Mouse (Mus musculus) kidney, postnatal 0 days (tissue): ENCODE data around the gene Plaa. TPM values are rescaled to one million over a fixed set of nuclear protein-coding genes. Genes with fewer than 3 reads are reported as not detected.
A peak's percentile ranks its signal among the peaks of the same experiment; 100 is the strongest.

Source experiments
- ATAC-seq: fragments of 200-750 bp; cut with Nextera tagmentation; replicated peaks from 2 replicates; pipeline ENCODE4 v1.8.0; 2017; ENCODE audit warnings: low read depth, moderate number of reproducible peaks, moderate TSS enrichment, moderate library complexity; ENCODE audit not compliant: low FRiP score
- DNase-seq: peaks from one replicate; pipeline ENCODE4 v3.0.0-alpha.2; 2016; ENCODE audit warnings: low spot score
- H3K27ac ChIP-seq: fragments of 300-500 bp; sonication (generic); 2 replicates; pipeline ENCODE4 v1.5.1; 2014; ENCODE audit warnings: mild to moderate bottlenecking
- H3K27me3 ChIP-seq: fragments of 300-500 bp; sonication (generic); 2 replicates; pipeline ENCODE4 v1.6.1; 2014; ENCODE audit warnings: low read length, mixed read lengths; ENCODE audit not compliant: insufficient read depth
- H3K36me3 ChIP-seq: fragments of 300-500 bp; sonication (generic); 2 replicates; pipeline ENCODE4 v1.6.1; 2014; ENCODE audit warnings: low read length, mixed read lengths; ENCODE audit not compliant: insufficient read depth
- H3K4me1 ChIP-seq: fragments of 300-500 bp; sonication (generic); replicated peaks from 2 replicates; pipeline ENCODE4 v1.6.1; 2014; ENCODE audit warnings: antibody characterized with exemption, low read length, mixed read lengths; ENCODE audit not compliant: insufficient read depth
- H3K4me2 ChIP-seq: fragments of 300-500 bp; sonication (generic); 2 replicates; pipeline ENCODE4 v1.6.1; 2014; ENCODE audit warnings: mild to moderate bottlenecking, low read length, moderate library complexity, mixed read lengths
- H3K4me3 ChIP-seq: fragments of 300-500 bp; sonication (generic); replicated peaks from 2 replicates; pipeline ENCODE4 v1.5.1; 2014; ENCODE audit warnings: low read depth, low read length
- H3K9ac ChIP-seq: fragments of 300-500 bp; sonication (generic); 2 replicates; pipeline ENCODE4 v1.6.1; 2014; ENCODE audit warnings: low read depth, low read length
- H3K9me3 ChIP-seq: fragments of 300-500 bp; sonication (generic); replicated peaks from 2 replicates; pipeline ENCODE4 v1.6.1; 2016; ENCODE audit warnings: low read length, inconsistent platforms, mixed read lengths
- CTCF ChIP-seq: IDR thresholded peaks from 2 replicates; pipeline ENCODE4 v1.5.1; 2016; ENCODE audit warnings: antibody characterized with exemption, low read depth, mild to moderate bottlenecking, moderate library complexity
- WGBS: fragments of 180-500 bp; shearing (Covaris S2); extraction: QIAGEN DNeasy Blood & Tissue Kit; methylation state at CpG from one replicate; pipeline ENCODE4 v1.1.7; 2014; 5-methylcytosine and 5-hydroxymethylcytosine counted together
- polyA plus RNA-seq: library from polyadenylated mRNA; unstranded; fragments of >200 nt; fragmentation: Nextera tagmentation; extraction: Ambion mirVana; gene quantifications from 2 replicates; pipeline ENCODE4 v1.2.1, GENCODE M21; 2015

The Plaa gene
- polyA plus RNA-seq, 1 experiment from 2014 or later: 60.9 TPM

- no peaks in the 10 kb centered on the region for H3K4me1 ChIP-seq
- H3K27me3 ChIP-seq: no peaks in the 10 kb centered on the region
- no peak overlapping the region for H3K9ac ChIP-seq
- H3K27ac ChIP-seq: no peak overlapping the region
- no peak for TF ChIP-seq CTCF
- H3K9me3 ChIP-seq: no peaks in the 10 kb centered on the region
- H3K4me2 ChIP-seq: no peak overlapping the region
- DNase-seq (no peak), ATAC-seq (no peak)
- H3K4me3 ChIP-seq: no peak overlapping the region
- no peaks in the 10 kb centered on the region for H3K36me3 ChIP-seq
Measured at GRCm38 (mm10) chr4:94592709-94593108, 10.3 kb downstream of the Plaa start.

- WGBS: 69% methylated on average over 4 of the region's 4 CpGs
- no peak for TF ChIP-seq CTCF
- no peaks in the 10 kb centered on the region for H3K4me1 ChIP-seq
- no peaks in the 10 kb centered on the region for H3K9me3 ChIP-seq
- no peak overlapping the region for H3K27ac ChIP-seq
- ATAC-seq: no peak
- H3K4me3 ChIP-seq: no peak overlapping the region
- H3K9ac ChIP-seq: no peak overlapping the region
- DNase-seq: no peak
- H3K27me3 ChIP-seq: no peaks in the 10 kb centered on the region
- H3K4me2 ChIP-seq: no peak overlapping the region
- H3K36me3 ChIP-seq: no peaks in the 10 kb centered on the region
Measured at GRCm38 (mm10) chr4:94591765-94592381, 11.2 kb downstream of the Plaa start.

GRCm38 (mm10) chr4:94572677-94573076 is 30.4 kb downstream of the Plaa start:
- Histone ChIP-seq H3K27ac (no peak overlapping the region), H3K9me3 (no peaks in the 10 kb centered on the region), H3K4me1 (no peaks in the 10 kb centered on the region), H3K9ac (no peak overlapping the region), H3K4me2 (no peak overlapping the region), H3K27me3 (no peaks in the 10 kb centered on the region), H3K4me3 (no peak overlapping the region), H3K36me3 (peaks cover 19% of the 10 kb centered on the region; the same call in 1 of the 2 replicates)
- 88% methylated on average over 4 of the region's 4 CpGs for WGBS
- DNase-seq: no peak
- TF ChIP-seq CTCF: no peak
- ATAC-seq: peak; percentile 63; the same call in 1 of the 2 replicates

- no peak overlapping the region for H3K4me2 ChIP-seq
- peaks cover 2% of the 10 kb centered on the region; the same call in 1 of the 2 replicates for H3K36me3 ChIP-seq
- no peak for DNase-seq
- H3K4me3 ChIP-seq: no peak overlapping the region
- no peaks in the 10 kb centered on the region for H3K9me3 ChIP-seq
- no peaks in the 10 kb centered on the region for H3K4me1 ChIP-seq
- ATAC-seq: no peak
- no peak overlapping the region for H3K9ac ChIP-seq
- no peaks in the 10 kb centered on the region for H3K27me3 ChIP-seq
- TF ChIP-seq CTCF: no peak
- H3K27ac ChIP-seq: no peak overlapping the region
Measured at GRCm38 (mm10) chr4:94564297-94564696, 38.7 kb downstream of the Plaa start.

GRCm38 (mm10) chr4:94561954-94562648 is 40.9 kb downstream of the Plaa start:
- Histone ChIP-seq H3K27ac (no peak overlapping the region), H3K4me2 (no peak overlapping the region), H3K4me1 (no peaks in the 10 kb centered on the region), H3K9me3 (no peaks in the 10 kb centered on the region), H3K27me3 (no peaks in the 10 kb centered on the region), H3K9ac (no peak overlapping the region), H3K4me3 (no peak overlapping the region), H3K36me3 (no peaks in the 10 kb centered on the region)
- TF ChIP-seq CTCF: no peak
- DNase-seq (no peak), ATAC-seq (no peak)
- WGBS: 50% methylated on average over 7 of the region's 7 CpGs

GRCm38 (mm10) chr4:94560316-94560715 is 42.7 kb downstream of the Plaa start:
- ATAC-seq (no peak), DNase-seq (no peak)
- H3K27me3 ChIP-seq: no peaks in the 10 kb centered on the region
- no peaks in the 10 kb centered on the region for H3K9me3 ChIP-seq
- no peak overlapping the region for H3K9ac ChIP-seq
- no peak overlapping the region for H3K4me3 ChIP-seq
- no peak for TF ChIP-seq CTCF
- H3K27ac ChIP-seq: no peak overlapping the region
- WGBS: 74% methylated on average over 1 of the region's 1 CpGs
- no peak overlapping the region for H3K4me2 ChIP-seq
- peaks cover 1% of the 10 kb centered on the region; the same call in 1 of the 2 replicates for H3K4me1 ChIP-seq
- H3K36me3 ChIP-seq: no peaks in the 10 kb centered on the region

GRCm38 (mm10) chr4:94559266-94559665 is 43.8 kb downstream of the Plaa start:
- TF ChIP-seq CTCF: no peak
- H3K27me3 ChIP-seq: no peaks in the 10 kb centered on the region
- no peak overlapping the region for H3K4me3 ChIP-seq
- H3K9ac ChIP-seq: no peak overlapping the region
- no peak overlapping the region for H3K4me2 ChIP-seq
- ATAC-seq (no peak; the same call in 1 of the 2 replicates), DNase-seq (peak; percentile 4)
- no peaks in the 10 kb centered on the region for H3K9me3 ChIP-seq
- 30% methylated on average over 2 of the region's 2 CpGs for WGBS
- peaks cover 6% of the 10 kb centered on the region; the same call in 1 of the 2 replicates for H3K4me1 ChIP-seq
- H3K27ac ChIP-seq: no peak overlapping the region
- no peaks in the 10 kb centered on the region for H3K36me3 ChIP-seq
